Mouse (Mus musculus) lung, adult 18-20 months (tissue): ENCODE results near the gene Arl14.
"Not testable (repeated sequence)": the region's sequence is repeated elsewhere in the genome, so short reads cannot be mapped to it uniquely, and the experiment has no call there.

ENCODE experiments used
- DNase-seq, 2 experiments: peaks; one replicate each; pipeline ENCODE4 v3.0.0; 2022; ENCODE audit warnings: mixed read lengths in 2 of 2

Arl14 gene

GRCm38 (mm10) chr3:69214566-69214965, 7.7 kb upstream of the Arl14 start:
- no peak for DNase-seq

- no peak for DNase-seq
Observed at GRCm38 (mm10) chr3:69222502-69222900, 282 bp downstream of the Arl14 start.

- no peak for DNase-seq
Observed at GRCm38 (mm10) chr3:69222987-69223386, 768 bp downstream of the Arl14 start.

GRCm38 (mm10) chr3:69223666-69224065, 1.4 kb downstream of the Arl14 start:
- DNase-seq: no peak

GRCm38 (mm10) chr3:69225019-69225418, 2.8 kb downstream of the Arl14 start:
- DNase-seq: no peak

GRCm38 (mm10) chr3:69226496-69226895, 4.3 kb downstream of the Arl14 start:
- no peak for DNase-seq

- DNase-seq: no peak
Observed at GRCm38 (mm10) chr3:69228002-69228401, 5.8 kb downstream of the Arl14 start.

GRCm38 (mm10) chr3:69231522-69232138, 9.4 kb downstream of the Arl14 start:
- DNase-seq: no peak

GRCm38 (mm10) chr3:69233552-69234189, 11.5 kb downstream of the Arl14 start:
- DNase-seq: not testable (repeated sequence)

- DNase-seq: no peak
Observed at GRCm38 (mm10) chr3:69234525-69234924, 12.3 kb downstream of the Arl14 start.

GRCm38 (mm10) chr3:69235806-69236205, 13.6 kb downstream of the Arl14 start:
- no peak for DNase-seq

GRCm38 (mm10) chr3:69236491-69236890, 14.3 kb downstream of the Arl14 start:
- no peak for DNase-seq

- peak; percentile 39 to 42 for DNase-seq
Observed at GRCm38 (mm10) chr3:69238141-69238851, 16.1 kb downstream of the Arl14 start.

- no peak for DNase-seq
Observed at GRCm38 (mm10) chr3:69239246-69239645, 17.0 kb downstream of the Arl14 start.

GRCm38 (mm10) chr3:69241020-69241419, 18.8 kb downstream of the Arl14 start:
- DNase-seq: no peak

GRCm38 (mm10) chr3:69253096-69253866, 31.1 kb downstream of the Arl14 start:
- no peak for DNase-seq

- no peak for DNase-seq
Observed at GRCm38 (mm10) chr3:69254676-69255075, 32.5 kb downstream of the Arl14 start.

GRCm38 (mm10) chr3:69257049-69257699, 35.0 kb downstream of the Arl14 start:
- peak; percentile 10 to 43 for DNase-seq

- no peak for DNase-seq
Observed at GRCm38 (mm10) chr3:69263010-69263643, 40.9 kb downstream of the Arl14 start.

- DNase-seq: not testable (repeated sequence)
Observed at GRCm38 (mm10) chr3:69264299-69264698, 42.1 kb downstream of the Arl14 start.

GRCm38 (mm10) chr3:69271812-69272211, 49.6 kb downstream of the Arl14 start:
- no peak for DNase-seq
